Mouse (Mus musculus): ENCODE results near the gene 4931428F04Rik. TPM values are rescaled to one million over a fixed set of nuclear protein-coding genes. Genes with fewer than 3 reads are reported as not detected.
A peak's percentile ranks its signal among the peaks of the same experiment; 100 is the strongest.

Gene 4931428F04Rik
- polyA plus RNA-seq, 1 experiment from 2014 or later: 47.6 TPM

- no peak overlapping the region for H3K9ac ChIP-seq
- H3K27ac ChIP-seq: no peak overlapping the region
- no peak overlapping the region for H3K4me2 ChIP-seq
- H3K27me3 ChIP-seq: no peaks in the 10 kb centered on the region
- H3K9me3 ChIP-seq: no peaks in the 10 kb centered on the region
- ATAC-seq (ENCODE audit: low FRiP score): no peak
- no peaks in the 10 kb centered on the region for H3K4me1 ChIP-seq
- H3K4me3 ChIP-seq (replicated peaks): no peak overlapping the region
- peaks cover 63% of the 10 kb centered on the region for H3K36me3 ChIP-seq (replicated peaks)
- WGBS: 82% methylated on average over 4 of the region's 4 CpGs
Measured at GRCm38 (mm10) chr8:105317941-105318340, 28.3 kb upstream of the 4931428F04Rik start.

DNA sequence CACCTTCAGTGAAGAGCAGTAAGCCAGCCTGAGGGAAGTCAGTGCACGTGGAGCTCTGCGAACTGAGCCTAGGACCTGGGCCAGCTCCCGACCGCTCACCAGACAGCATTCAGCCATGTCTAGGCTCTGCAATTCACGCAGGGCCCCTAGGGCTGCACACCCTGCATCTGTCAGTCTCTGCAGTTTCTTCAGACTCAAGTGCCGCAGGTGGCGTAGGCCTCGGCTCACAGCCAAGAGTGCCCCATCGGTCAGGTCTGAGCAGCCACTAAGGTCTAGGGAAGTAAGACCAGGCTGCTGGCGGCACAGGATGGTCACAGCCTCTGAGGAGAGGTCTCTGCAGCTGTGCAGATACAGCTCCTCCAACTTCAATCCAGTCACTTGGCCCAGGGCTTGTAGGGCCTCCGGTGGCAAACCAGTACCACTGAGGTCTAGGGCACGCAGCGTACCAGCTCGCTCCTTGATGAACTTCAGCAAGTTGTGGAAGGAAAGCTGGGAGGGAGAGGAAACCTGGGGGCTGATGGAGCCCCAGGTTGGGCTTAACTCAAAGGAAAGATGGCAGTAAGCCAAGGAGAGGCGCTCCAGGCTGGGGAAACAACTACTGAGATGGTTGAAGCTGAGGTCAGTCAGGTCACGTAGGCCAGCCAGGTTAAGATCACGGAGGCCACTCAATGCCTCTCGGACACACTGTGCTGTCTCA lies 25.6 kb upstream of the 4931428F04Rik start:
- no peak overlapping the region for H3K4me3 ChIP-seq (replicated peaks)
- H3K9me3 ChIP-seq: no peaks in the 10 kb centered on the region
- H3K27ac ChIP-seq: no peak overlapping the region
- no peak overlapping the region for H3K4me2 ChIP-seq
- peaks cover 71% of the 10 kb centered on the region for H3K36me3 ChIP-seq (replicated peaks)
- no peak overlapping the region for H3K9ac ChIP-seq
- no peaks in the 10 kb centered on the region for H3K4me1 ChIP-seq
- H3K27me3 ChIP-seq: no peaks in the 10 kb centered on the region
- 93% methylated on average over 18 of the region's 18 CpGs for WGBS
- ATAC-seq (ENCODE audit: low FRiP score): no peak

GRCm38 (mm10) chr8:105313622-105314402 lies 24.1 kb upstream of the 4931428F04Rik start:
- H3K4me2 ChIP-seq: no peak overlapping the region
- 0 out of 2 replicates have a peak overlapping the region, but pooled peaks have one; percentile 7 for H3K9ac ChIP-seq
- no peaks in the 10 kb centered on the region for H3K9me3 ChIP-seq
- 87% methylated on average over 9 of the region's 9 CpGs for WGBS
- H3K36me3 ChIP-seq (replicated peaks): peaks cover 77% of the 10 kb centered on the region
- H3K4me1 ChIP-seq: no peaks in the 10 kb centered on the region
- H3K27me3 ChIP-seq: no peaks in the 10 kb centered on the region
- no peak overlapping the region for H3K4me3 ChIP-seq (replicated peaks)
- no peak for ATAC-seq (ENCODE audit: low FRiP score)
- no peak overlapping the region for H3K27ac ChIP-seq

- Histone ChIP-seq H3K4me2 (no peak overlapping the region), H3K4me1 (no peaks in the 10 kb centered on the region), H3K4me3 (replicated peaks) (no peak overlapping the region), H3K36me3 (replicated peaks) (peaks cover 80% of the 10 kb centered on the region), H3K27ac (no peak overlapping the region), H3K27me3 (no peaks in the 10 kb centered on the region), H3K9ac (no peak overlapping the region), H3K9me3 (no peaks in the 10 kb centered on the region)
- 93% methylated on average over 8 of the region's 8 CpGs for WGBS
- no peak for ATAC-seq (ENCODE audit: low FRiP score)
Measured at GRCm38 (mm10) chr8:105312891-105313481, 23.3 kb upstream of the 4931428F04Rik start.

DNA sequence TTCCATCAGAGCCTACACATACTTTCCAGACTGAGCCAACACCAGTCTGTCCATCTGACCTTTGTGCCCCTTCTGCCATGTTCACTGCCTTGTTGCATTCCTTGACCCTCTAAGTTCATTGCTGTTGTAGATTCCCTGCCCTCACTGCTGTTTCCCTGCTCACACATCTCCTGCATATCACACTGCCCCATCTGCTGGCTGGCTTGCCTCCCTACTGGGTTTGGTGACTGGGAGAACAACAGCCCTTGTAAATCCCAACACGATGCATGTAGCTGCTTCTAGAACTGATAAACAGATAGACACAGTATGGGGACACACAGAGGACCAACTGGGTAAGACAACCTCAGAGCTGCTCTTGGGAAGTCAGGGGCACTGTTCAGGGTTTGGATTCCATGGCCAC lies 22.1 kb upstream of the 4931428F04Rik start:
- no peak overlapping the region for H3K27ac ChIP-seq
- no peak overlapping the region for H3K4me3 ChIP-seq (replicated peaks)
- H3K27me3 ChIP-seq: no peaks in the 10 kb centered on the region
- H3K4me1 ChIP-seq: no peaks in the 10 kb centered on the region
- no peaks in the 10 kb centered on the region for H3K9me3 ChIP-seq
- no peak for ATAC-seq (ENCODE audit: low FRiP score)
- no peak overlapping the region for H3K4me2 ChIP-seq
- H3K36me3 ChIP-seq (replicated peaks): peaks cover 84% of the 10 kb centered on the region
- no peak overlapping the region for H3K9ac ChIP-seq
- 93% methylated on average over 1 of the region's 1 CpGs for WGBS

DNA sequence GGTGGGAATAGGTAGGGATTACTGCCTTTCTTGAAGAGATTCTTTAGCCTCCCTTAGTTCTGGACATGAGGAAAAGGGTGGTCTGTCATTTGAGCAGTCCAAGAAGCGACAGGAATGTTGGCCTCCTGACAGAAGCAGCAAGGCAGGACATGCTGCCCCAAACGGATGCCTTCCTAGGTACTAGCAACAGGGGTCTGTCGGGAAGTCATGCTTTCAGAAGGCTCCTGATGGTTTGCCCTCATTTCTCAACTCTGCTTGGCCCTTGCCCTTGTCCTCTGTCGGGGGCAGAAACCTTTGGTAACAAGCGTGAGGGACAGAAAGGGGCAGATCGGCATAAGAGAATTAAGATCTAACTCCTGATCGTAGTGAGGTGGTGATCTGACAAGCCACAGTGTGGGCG lies 20.5 kb upstream of the 4931428F04Rik start:
- Histone ChIP-seq H3K27me3 (no peaks in the 10 kb centered on the region), H3K9me3 (no peaks in the 10 kb centered on the region), H3K9ac (no peak overlapping the region), H3K4me3 (replicated peaks) (no peak overlapping the region), H3K4me1 (peaks cover 12% of the 10 kb centered on the region), H3K27ac (no peak overlapping the region), H3K4me2 (no peak overlapping the region), H3K36me3 (replicated peaks) (peaks cover 84% of the 10 kb centered on the region)
- 87% methylated on average over 8 of the region's 8 CpGs for WGBS
- no peak for ATAC-seq (ENCODE audit: low FRiP score)

DNA sequence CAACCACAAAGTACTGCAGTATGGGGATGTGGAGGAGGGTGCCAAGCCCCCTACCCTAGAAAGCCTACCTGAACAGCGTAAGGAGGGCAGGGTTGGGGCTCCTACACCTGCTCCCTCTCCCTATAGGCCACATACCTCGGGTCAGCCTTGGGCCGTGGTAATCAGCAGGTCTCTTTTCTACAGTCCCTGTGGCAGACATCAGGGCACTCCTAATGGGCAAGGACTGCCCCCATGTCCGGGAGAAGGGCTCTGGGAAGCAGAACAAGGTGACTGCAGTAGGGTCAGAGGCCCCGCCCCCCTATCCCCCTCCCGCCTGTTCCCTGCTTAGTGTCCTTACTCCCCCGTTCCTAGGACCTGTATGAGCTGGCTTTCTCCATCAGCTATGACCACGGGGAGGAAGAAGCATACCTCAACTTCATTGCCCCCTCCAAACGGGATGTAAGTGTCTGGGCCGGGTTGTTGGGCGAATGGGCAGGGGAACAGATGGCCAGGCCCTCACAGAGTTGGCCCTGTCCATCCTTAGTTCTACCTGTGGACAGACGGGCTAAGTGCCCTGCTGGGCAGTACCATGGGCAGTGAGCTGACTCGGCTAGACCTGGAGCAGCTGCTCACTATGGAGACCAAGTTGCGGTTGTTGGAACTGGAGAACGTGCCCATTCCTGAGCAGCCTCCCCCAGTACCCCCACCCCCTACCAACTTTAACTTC lies 19.6 kb upstream of the 4931428F04Rik start:
- 84% methylated on average over 15 of the region's 15 CpGs for WGBS
- Histone ChIP-seq H3K9me3 (no peaks in the 10 kb centered on the region), H3K9ac (no peak overlapping the region), H3K4me3 (replicated peaks) (no peak overlapping the region), H3K4me2 (no peak overlapping the region), H3K4me1 (peaks cover 20% of the 10 kb centered on the region), H3K27ac (no peak overlapping the region), H3K27me3 (no peaks in the 10 kb centered on the region), H3K36me3 (replicated peaks) (peaks cover 84% of the 10 kb centered on the region)
- ATAC-seq (ENCODE audit: low FRiP score): no peak

DNA sequence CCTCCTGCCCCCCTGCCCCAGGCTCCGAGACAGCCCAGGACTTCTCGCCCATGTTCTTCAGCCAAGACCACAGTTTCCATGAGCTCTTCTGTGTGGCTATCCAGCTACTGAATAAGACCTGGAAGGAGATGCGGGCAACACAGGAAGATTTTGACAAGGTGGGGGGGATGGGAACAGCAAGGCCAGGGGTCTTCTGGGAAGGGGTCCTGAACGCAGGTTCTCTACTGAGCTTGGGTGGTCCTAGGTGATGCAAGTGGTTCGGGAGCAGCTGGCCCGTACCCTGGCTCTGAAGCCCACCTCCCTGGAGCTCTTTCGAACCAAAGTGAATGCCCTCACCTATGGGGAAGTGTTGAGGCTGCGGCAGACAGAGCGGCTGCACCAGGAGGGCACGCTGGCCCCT lies 18.8 kb upstream of the 4931428F04Rik start:
- no peaks in the 10 kb centered on the region for H3K9me3 ChIP-seq
- H3K4me1 ChIP-seq: peaks cover 21% of the 10 kb centered on the region
- peaks cover 84% of the 10 kb centered on the region for H3K36me3 ChIP-seq (replicated peaks)
- no peaks in the 10 kb centered on the region for H3K27me3 ChIP-seq
- no peak for ATAC-seq (ENCODE audit: low FRiP score)
- 93% methylated on average over 10 of the region's 10 CpGs for WGBS
- no peak overlapping the region for H3K27ac ChIP-seq
- H3K4me3 ChIP-seq (replicated peaks): no peak overlapping the region
- H3K4me2 ChIP-seq: no peak overlapping the region
- no peak overlapping the region for H3K9ac ChIP-seq

DNA sequence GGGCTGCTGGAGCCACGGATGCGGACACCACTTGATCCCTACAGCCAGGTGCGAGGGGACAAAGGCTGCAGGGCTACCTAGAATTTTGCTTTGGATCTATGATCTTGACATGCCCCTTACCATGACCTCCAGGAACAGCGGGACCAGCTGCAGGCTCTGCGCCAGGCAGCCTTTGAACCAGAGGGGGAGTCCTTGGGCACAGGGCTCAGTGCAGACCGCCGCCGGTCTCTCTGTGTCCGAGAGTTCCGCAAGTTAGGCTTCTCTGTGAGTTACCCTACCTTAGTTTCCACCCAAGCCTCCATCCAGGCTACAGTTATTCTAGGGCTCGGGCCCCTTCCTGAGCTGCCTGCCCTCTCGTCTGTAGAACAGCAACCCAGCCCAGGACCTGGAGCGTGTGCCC lies 18.0 kb upstream of the 4931428F04Rik start:
- Histone ChIP-seq H3K9ac (no peak overlapping the region), H3K9me3 (no peaks in the 10 kb centered on the region), H3K4me3 (replicated peaks) (no peak overlapping the region), H3K36me3 (replicated peaks) (peaks cover 82% of the 10 kb centered on the region), H3K4me2 (no peak overlapping the region), H3K27ac (no peak overlapping the region), H3K27me3 (no peaks in the 10 kb centered on the region), H3K4me1 (peaks cover 21% of the 10 kb centered on the region)
- ATAC-seq (ENCODE audit: low FRiP score): no peak
- 93% methylated on average over 13 of the region's 13 CpGs for WGBS

DNA sequence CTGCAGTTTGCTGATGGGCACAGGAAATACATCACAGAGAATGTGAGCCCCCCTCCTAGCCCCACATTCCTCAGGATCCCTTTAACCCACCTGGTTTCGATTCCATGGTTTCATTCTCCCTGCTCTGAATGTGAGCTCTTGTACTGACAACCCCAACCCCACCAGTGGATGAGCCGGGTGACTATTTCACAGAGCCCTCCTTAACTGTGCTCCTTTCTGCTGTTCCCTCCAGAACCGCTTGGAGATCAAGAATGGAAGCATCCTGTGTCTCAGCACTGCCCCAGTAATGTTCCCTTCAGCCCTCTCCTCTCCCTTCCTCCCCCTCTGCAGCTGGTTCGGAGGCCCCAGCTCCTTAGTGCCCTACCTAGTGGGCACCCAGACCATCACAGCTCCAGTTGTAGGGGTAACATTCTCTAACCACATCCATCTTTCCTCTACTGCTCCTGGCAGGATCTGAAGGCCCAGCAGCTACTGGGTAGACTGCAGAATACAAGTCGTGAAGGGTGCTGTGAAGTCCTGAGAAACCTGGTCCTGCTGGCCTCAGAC lies 16.6 kb upstream of the 4931428F04Rik start:
- WGBS: 61% methylated on average over 5 of the region's 5 CpGs
- Histone ChIP-seq H3K27me3 (no peaks in the 10 kb centered on the region), H3K4me3 (replicated peaks) (no peak overlapping the region), H3K36me3 (replicated peaks) (peaks cover 81% of the 10 kb centered on the region), H3K9me3 (no peaks in the 10 kb centered on the region), H3K9ac (0 out of 2 replicates have a peak overlapping the region, but pooled peaks have one; percentile 29), H3K27ac (no peak overlapping the region), H3K4me1 (peaks cover 21% of the 10 kb centered on the region), H3K4me2 (peak overlapping the region; percentile 45)
- peak; percentile 3; the same call in 1 of the 2 replicates for ATAC-seq (ENCODE audit: low FRiP score)

DNA sequence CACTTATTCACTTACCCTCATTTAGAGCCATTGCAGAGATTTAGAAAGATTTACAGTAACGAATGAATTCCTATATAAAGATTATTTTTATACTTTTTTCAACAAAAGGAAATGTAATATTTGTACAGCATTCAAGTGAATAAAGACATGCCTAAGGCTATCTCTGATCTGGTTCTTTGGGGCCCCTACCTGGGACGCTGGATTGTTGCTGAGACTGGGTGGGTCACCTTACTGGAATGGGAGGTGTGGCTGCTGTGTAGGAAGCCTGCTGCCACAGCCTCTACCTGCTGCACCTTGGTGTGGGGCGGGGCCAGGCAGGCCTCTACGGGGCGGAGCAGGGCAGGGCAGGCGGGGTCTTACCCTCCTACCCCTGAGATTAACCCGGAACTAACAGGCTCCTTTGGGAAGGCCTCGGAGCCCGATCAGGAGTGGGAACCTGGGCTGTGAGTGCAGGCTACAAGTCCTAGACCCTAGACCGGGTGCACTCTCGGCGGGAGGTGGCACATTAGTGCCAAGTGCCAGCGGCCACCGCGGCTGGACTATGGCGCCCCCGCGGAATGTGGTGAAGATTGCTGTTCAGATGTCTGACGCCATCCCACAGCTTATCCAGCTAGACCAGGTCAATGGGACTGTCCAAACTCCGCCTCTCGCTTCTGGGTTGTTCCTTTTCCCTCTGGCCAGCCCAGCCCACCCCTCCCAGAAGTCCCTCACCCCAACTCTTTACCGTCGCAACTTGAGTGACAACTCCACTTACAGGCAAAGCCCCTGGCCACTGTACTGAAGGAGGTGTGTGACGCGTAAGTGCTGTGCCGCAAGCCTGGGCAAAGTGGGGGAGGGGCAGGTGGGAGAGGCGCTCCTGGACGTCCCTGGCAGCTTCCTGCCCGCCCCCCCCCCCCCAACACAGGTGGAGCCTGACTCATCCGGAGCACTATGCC lies 15.8 kb upstream of the 4931428F04Rik start, which contains the start of gene Elmo3:
TSS of gene Elmo3 (plus strand) at position 391 of the 935 bp plus-strand sequence.
- peak within 1 kb of the TSS; percentile 29; the same call in 1 of the 2 replicates for H3K9ac ChIP-seq
- peak within 1 kb of the TSS; percentile 45 for H3K4me2 ChIP-seq
- peak; percentile 54 for ATAC-seq (ENCODE audit: low FRiP score)
- peaks cover 21% of the 10 kb centered on the region for H3K4me1 ChIP-seq
- no peak within 1 kb of the TSS for H3K27ac ChIP-seq
- H3K27me3 ChIP-seq: no peaks in the 10 kb centered on the region
- no peaks in the 10 kb centered on the region for H3K9me3 ChIP-seq
- WGBS: 8% methylated on average over 29 of the region's 30 CpGs
- peak within 1 kb of the TSS; percentile 17 for H3K4me3 ChIP-seq (replicated peaks)
- peaks cover 88% of the 10 kb centered on the region for H3K36me3 ChIP-seq (replicated peaks)

All from forebrain, embryonic 12.5 days (tissue).